Comparison of ENCODE assay signal across 14 mouse cellular contexts in the genomic region with DNA sequence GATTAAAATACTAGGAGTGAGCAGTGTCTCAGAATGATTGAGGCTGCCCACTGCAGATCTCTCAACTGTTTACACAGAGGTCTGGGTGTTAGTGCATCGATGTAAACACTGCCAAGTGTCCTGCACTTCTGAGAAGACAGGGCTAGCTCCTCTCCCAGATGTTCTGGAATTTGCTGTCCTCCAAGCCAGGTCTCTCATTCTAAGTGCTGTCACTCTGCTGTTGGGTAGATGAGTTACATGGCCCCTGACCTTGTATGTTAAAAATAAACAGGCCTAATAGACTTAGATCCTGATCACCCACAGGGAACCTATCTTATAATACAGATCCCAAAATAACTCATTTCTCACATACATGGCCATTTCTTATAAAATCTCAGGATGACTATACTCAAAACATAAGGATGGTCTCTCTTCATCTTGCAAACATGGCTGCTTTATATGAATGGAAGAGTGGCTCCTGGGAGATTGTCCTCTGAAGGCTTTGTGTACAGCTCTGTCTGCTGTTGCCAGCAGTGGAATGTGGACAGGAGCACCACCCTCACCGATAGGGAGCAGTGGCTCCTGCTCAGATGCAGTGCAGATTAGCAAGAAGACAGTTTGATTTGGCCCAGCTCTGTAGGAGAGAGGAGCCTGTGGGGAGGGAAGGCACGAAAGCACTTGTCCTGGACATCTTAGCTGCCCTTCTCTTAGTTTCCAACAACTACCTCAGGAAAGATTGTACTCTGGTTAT.
DNase-seq lines count a peak whose midpoint lies in the region; ATAC-seq and TF ChIP-seq lines count a peak whose summit lies in the region.
"Had no signal": no experiment of that assay in that cellular context is flagged by ENCODE, and none has a peak within 500 bp of the region (broad histone marks: within the 10 kb centered on the region; RNA-seq: fewer than 3 reads in every experiment).

No protein-coding gene starts in this region.

- H3K4me3 ChIP-seq in heart, embryonic 13.5 days, result no peak overlapping the region
- H3K4me3 ChIP-seq in lung, postnatal 0 days (ENCODE audit: low read depth, low read length), result no peak overlapping the region
- H3K4me3 ChIP-seq in liver, embryonic 16.5 days (ENCODE audit: low read depth, low read length), result no peak overlapping the region
- no peak overlapping the region for H3K4me3 ChIP-seq in midbrain, embryonic 13.5 days (replicated peaks)
- H3K4me3 ChIP-seq: embryonic facial prominence, embryonic 12.5 days; forebrain, embryonic 13.5 days had no signal

- no peak for DNase-seq in heart, postnatal 14 days
- no peak for DNase-seq in lung, postnatal 0 days (ENCODE audit: low spot score)
- no peak for DNase-seq in lung, postnatal 14 days
- DNase-seq in left cerebral cortex, postnatal 4 days, result no peak
- no peak for DNase-seq in thymus, adult 18-20 months
- DNase-seq: cerebellum, postnatal 14 days; heart, postnatal 4 days; thymus, postnatal 36 days had no signal

- H3K27me3 ChIP-seq in heart, embryonic 13.5 days (replicated peaks), result no peaks in the 10 kb centered on the region
- no peaks in the 10 kb centered on the region for H3K27me3 ChIP-seq in lung, postnatal 0 days (replicated peaks; ENCODE audit: insufficient read depth, low read length)
- H3K27me3 ChIP-seq in liver, embryonic 16.5 days (ENCODE audit: control insufficient read depth, insufficient read depth, low read depth, low read length), result no peaks in the 10 kb centered on the region
- no peaks in the 10 kb centered on the region for H3K27me3 ChIP-seq in midbrain, embryonic 13.5 days
- H3K27me3 ChIP-seq: embryonic facial prominence, embryonic 12.5 days; forebrain, embryonic 13.5 days had no signal

- no peaks in the 10 kb centered on the region for H3K9me3 ChIP-seq in heart, embryonic 13.5 days
- H3K9me3 ChIP-seq in lung, postnatal 0 days (ENCODE audit: low read length), result no peaks in the 10 kb centered on the region
- no peaks in the 10 kb centered on the region for H3K9me3 ChIP-seq in liver, embryonic 16.5 days (replicated peaks; ENCODE audit: control insufficient read depth, low read length)
- no peaks in the 10 kb centered on the region for H3K9me3 ChIP-seq in midbrain, embryonic 13.5 days
- H3K9me3 ChIP-seq: embryonic facial prominence, embryonic 12.5 days; forebrain, embryonic 13.5 days had no signal

- peaks cover 35% of the 10 kb centered on the region for H3K36me3 ChIP-seq in heart, embryonic 13.5 days
- H3K36me3 ChIP-seq in lung, postnatal 0 days (ENCODE audit: insufficient read depth, low read length), result no peaks in the 10 kb centered on the region
- no peaks in the 10 kb centered on the region for H3K36me3 ChIP-seq in liver, embryonic 16.5 days (ENCODE audit: control insufficient read depth, insufficient read depth)
- H3K36me3 ChIP-seq in midbrain, embryonic 13.5 days, result 0 out of 2 replicates have a peak, but pooled peaks cover 13% of the 10 kb centered on the region

- TF ChIP-seq CTCF in lung, postnatal 0 days (IDR thresholded peaks at IDR 0.05), result peak; percentile 20; the same call in 1 of the 2 replicates

- intact Hi-C loops in heart, postnatal 14 days (cut with DNase I), result no loop called here
- intact Hi-C loops in left cerebral cortex, postnatal 4 days (cut with DNase I), result no loop called here

- no peak overlapping the region for H3K9ac ChIP-seq in heart, embryonic 13.5 days
- no peak overlapping the region for H3K9ac ChIP-seq in lung, postnatal 0 days (replicated peaks; ENCODE audit: low read depth)
- no peak overlapping the region for H3K9ac ChIP-seq in liver, embryonic 16.5 days (ENCODE audit: low read depth, low read length)
- H3K9ac ChIP-seq in midbrain, embryonic 13.5 days (replicated peaks), result no peak overlapping the region
- H3K9ac ChIP-seq: embryonic facial prominence, embryonic 12.5 days; forebrain, embryonic 13.5 days had no signal

- WGBS in heart, embryonic 13.5 days, result 40% methylated on average over 3 of the region's 3 CpGs
- WGBS in lung, postnatal 0 days, result 48% methylated on average over 3 of the region's 3 CpGs
- 56% methylated on average over 3 of the region's 3 CpGs for WGBS in liver, embryonic 16.5 days (ENCODE audit: insufficient replicate concordance)
- WGBS in midbrain, embryonic 13.5 days, result 85% methylated on average over 3 of the region's 3 CpGs

- peak overlapping the region; percentile 16; the same call in 1 of the 2 replicates for H3K27ac ChIP-seq in heart, embryonic 13.5 days (replicated peaks)
- peak overlapping the region; percentile 51 for H3K27ac ChIP-seq in lung, postnatal 0 days (ENCODE audit: low read length)
- H3K27ac ChIP-seq in liver, embryonic 16.5 days (ENCODE audit: low read length), result peak overlapping the region; percentile 42; the same call in 1 of the 2 replicates
- H3K27ac ChIP-seq in midbrain, embryonic 13.5 days, result no peak overlapping the region; the same call in 1 of the 2 replicates
- H3K27ac ChIP-seq: embryonic facial prominence, embryonic 12.5 days; forebrain, embryonic 13.5 days had no signal

- no peak for TF ChIP-seq EP300 in lung, postnatal 0 days (IDR thresholded peaks at IDR 0.05)

- no peak overlapping the region for H3K4me2 ChIP-seq in heart, embryonic 13.5 days
- H3K4me2 ChIP-seq in lung, postnatal 0 days (replicated peaks; ENCODE audit: low read depth, low read length), result no peak overlapping the region
- H3K4me2 ChIP-seq in liver, embryonic 16.5 days (ENCODE audit: low read depth, low read length), result no peak overlapping the region
- H3K4me2 ChIP-seq in midbrain, embryonic 13.5 days (replicated peaks), result no peak overlapping the region
- H3K4me2 ChIP-seq: embryonic facial prominence, embryonic 12.5 days; forebrain, embryonic 13.5 days had no signal

- ATAC-seq in heart, embryonic 13.5 days (ENCODE audit: extremely low read depth, insufficient number of reproducible peaks, low FRiP score, low TSS enrichment), result no peak
- no peak for ATAC-seq in lung, postnatal 0 days
- peak; percentile 62; the same call in 1 of the 2 replicates for ATAC-seq in liver, embryonic 16.5 days (ENCODE audit: low read depth)
- ATAC-seq in midbrain, embryonic 13.5 days, result no peak
- ATAC-seq: activated CD4-positive, CD25-positive, alpha-beta regulatory T cell, adult 4 months; forebrain, embryonic 13.5 days had no signal

- peaks cover 51% of the 10 kb centered on the region for H3K4me1 ChIP-seq in heart, embryonic 13.5 days
- H3K4me1 ChIP-seq in lung, postnatal 0 days (ENCODE audit: insufficient read depth, low read depth, low read length), result peaks cover 29% of the 10 kb centered on the region; the same call in 1 of the 2 replicates
- peaks cover 19% of the 10 kb centered on the region for H3K4me1 ChIP-seq in liver, embryonic 16.5 days (ENCODE audit: control insufficient read depth, low read depth, low read length)
- peaks cover 23% of the 10 kb centered on the region for H3K4me1 ChIP-seq in midbrain, embryonic 13.5 days (replicated peaks)
